Mouse (Mus musculus): ENCODE measurements around the gene Akr1c20. TPM values are rescaled to one million over a fixed set of nuclear protein-coding genes. Genes with fewer than 3 reads are reported as not detected.

The Akr1c20 gene
- not detected in 2 replicates for polyA plus RNA-seq (2015; fragmentation: Nextera tagmentation; extraction: Ambion mirVana)

DNA sequence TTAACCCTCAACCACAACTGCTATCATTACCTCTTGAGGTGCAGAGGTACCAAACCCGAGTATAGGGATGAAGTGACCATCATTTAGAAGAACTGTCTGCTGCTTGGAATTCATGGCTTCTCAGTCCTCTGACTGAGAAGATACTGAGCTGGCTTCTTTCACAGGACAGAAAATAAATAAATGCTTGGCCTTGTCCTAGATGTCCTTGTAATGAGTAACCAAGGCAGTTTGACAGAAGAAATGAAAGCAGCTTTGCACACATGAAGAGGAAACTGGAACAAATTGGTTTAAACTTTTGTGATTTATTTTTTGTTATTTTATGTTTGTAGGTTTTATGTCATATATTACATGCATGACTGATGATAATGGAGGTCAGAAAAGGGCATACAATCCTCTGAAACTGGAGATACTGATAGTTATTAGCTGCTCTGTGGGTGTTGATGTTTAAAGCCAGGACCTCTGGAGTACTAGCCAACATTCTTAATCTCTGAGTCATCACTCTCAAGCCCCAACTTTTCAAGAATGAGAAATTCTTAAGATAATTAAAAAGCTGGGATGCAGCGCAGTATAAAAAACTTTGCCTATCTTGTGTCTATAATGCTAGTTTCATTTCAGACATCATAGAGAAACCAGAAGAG, at the start of gene Akr1c20:
TSS of gene Akr1c20 (minus strand) at position 145 of the 638 bp plus-strand sequence.
- no peak within 1 kb of the TSS for H3K27ac ChIP-seq (replicated peaks)
- no peaks in the 10 kb centered on the region for H3K4me1 ChIP-seq
- no peak within 1 kb of the TSS for H3K4me2 ChIP-seq
- H3K4me3 ChIP-seq, result no peak within 1 kb of the TSS
- H3K36me3 ChIP-seq, result no peaks in the 10 kb centered on the region
- H3K27me3 ChIP-seq (replicated peaks), result no peaks in the 10 kb centered on the region
- ATAC-seq (ENCODE audit: extremely low read depth, insufficient number of reproducible peaks, low FRiP score, low TSS enrichment), result no peak
- WGBS, result 64% methylated on average over 2 of the region's 2 CpGs
- H3K9ac ChIP-seq, result no peak within 1 kb of the TSS
- no peaks in the 10 kb centered on the region for H3K9me3 ChIP-seq

DNA sequence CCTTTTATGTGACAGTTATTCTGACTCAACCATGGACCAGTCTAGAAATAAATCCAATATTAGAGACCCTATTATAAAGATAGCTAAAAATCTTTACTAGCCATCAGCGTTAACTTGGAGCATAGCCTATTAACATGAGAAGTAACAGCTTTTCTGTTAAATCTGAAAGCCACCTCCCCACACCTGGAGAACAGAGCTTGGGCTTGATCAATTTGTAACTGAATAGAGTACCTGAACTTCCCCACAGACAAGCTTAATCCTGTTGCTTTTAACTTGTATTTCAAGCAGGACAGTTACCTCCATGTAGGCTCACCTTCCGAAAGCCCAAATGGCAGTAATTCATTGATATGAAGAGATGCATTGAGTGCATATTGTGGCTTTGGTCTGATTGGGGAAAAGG, 42.9 kb upstream of the Akr1c20 start:
- peaks cover 9% of the 10 kb centered on the region; the same call in 1 of the 2 replicates for H3K9me3 ChIP-seq
- H3K9ac ChIP-seq, result no peak overlapping the region
- no peak for ATAC-seq (ENCODE audit: extremely low read depth, insufficient number of reproducible peaks, low FRiP score, low TSS enrichment)
- H3K4me3 ChIP-seq, result no peak overlapping the region
- H3K4me1 ChIP-seq, result no peaks in the 10 kb centered on the region
- H3K36me3 ChIP-seq, result no peaks in the 10 kb centered on the region
- 74% methylated on average over 2 of the region's 2 CpGs for WGBS
- H3K27ac ChIP-seq (replicated peaks), result no peak overlapping the region
- H3K4me2 ChIP-seq, result no peak overlapping the region
- no peaks in the 10 kb centered on the region for H3K27me3 ChIP-seq (replicated peaks)

DNA sequence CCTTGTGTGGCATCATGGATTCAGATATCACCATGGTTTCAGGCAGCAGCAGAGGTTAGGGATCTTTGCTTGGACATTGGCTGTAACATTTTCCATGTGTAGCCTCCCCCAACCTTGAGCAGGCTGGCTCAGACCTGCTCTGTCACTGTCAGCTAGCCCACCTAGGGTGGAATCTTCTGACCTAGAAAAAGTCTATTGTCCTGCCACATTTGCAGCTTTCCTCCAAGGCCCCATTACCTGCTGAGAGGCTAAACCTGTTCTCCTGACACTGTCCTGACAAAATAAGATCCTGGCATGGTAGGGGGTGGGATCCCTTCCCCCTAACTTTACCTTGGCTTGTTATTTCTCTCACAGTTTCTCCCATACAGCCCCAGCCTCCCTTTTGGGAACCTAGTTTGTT, 37.4 kb upstream of the Akr1c20 start:
- Histone ChIP-seq H3K36me3 (no peaks in the 10 kb centered on the region), H3K9ac (no peak overlapping the region), H3K27ac (replicated peaks) (no peak overlapping the region), H3K4me1 (no peaks in the 10 kb centered on the region), H3K4me3 (no peak overlapping the region), H3K27me3 (replicated peaks) (no peaks in the 10 kb centered on the region), H3K9me3 (no peaks in the 10 kb centered on the region), H3K4me2 (no peak overlapping the region)
- no peak for ATAC-seq (ENCODE audit: extremely low read depth, insufficient number of reproducible peaks, low FRiP score, low TSS enrichment)

DNA sequence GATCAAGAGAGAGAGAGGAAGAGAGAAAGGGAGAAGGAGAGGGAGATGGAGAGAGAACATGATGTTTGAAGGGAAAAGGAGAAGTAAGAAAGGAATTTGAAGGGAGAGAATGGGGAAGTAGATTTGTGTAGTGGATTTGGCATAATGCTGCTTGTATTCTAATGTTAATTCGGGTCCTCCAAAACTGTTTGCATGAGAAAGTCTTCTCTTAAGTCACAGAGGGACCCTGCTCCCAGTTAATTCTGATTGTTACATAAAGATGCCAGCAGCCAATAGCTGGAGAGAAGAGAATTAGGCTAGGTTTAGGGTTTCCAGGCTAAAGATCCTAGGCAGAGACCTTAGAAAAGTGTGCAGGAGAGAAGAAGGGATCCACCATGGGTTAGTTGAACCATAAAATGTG, 36.0 kb upstream of the Akr1c20 start:
- H3K9me3 ChIP-seq, result no peaks in the 10 kb centered on the region
- no peaks in the 10 kb centered on the region for H3K27me3 ChIP-seq (replicated peaks)
- ATAC-seq (ENCODE audit: extremely low read depth, insufficient number of reproducible peaks, low FRiP score, low TSS enrichment), result no peak
- H3K4me2 ChIP-seq, result no peak overlapping the region
- no peak overlapping the region for H3K9ac ChIP-seq
- no peak overlapping the region for H3K27ac ChIP-seq (replicated peaks)
- 68% methylated on average over 1 of the region's 1 CpGs for WGBS
- H3K4me3 ChIP-seq, result no peak overlapping the region
- H3K4me1 ChIP-seq, result no peaks in the 10 kb centered on the region
- no peaks in the 10 kb centered on the region for H3K36me3 ChIP-seq

DNA sequence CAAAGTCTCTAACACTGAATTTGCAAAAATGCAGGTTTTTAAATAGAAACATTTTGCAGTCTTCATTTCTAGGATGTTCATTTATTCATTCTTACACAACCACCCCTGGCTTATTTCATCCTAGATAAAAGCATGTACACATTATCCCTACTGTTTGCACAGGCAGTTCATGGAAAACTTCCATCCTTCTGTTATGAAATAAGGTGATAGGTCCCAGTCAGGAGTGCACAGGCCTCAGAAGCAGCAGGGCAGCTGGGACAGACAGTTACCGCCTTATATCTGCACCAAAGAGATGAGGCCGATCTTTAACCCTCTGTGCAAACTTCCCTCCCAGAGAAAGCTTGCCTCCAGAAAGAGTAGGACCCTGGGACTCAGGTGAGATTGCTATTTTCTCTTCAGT, 8.3 kb downstream of the Akr1c20 start:
- H3K9me3 ChIP-seq, result no peaks in the 10 kb centered on the region

DNA sequence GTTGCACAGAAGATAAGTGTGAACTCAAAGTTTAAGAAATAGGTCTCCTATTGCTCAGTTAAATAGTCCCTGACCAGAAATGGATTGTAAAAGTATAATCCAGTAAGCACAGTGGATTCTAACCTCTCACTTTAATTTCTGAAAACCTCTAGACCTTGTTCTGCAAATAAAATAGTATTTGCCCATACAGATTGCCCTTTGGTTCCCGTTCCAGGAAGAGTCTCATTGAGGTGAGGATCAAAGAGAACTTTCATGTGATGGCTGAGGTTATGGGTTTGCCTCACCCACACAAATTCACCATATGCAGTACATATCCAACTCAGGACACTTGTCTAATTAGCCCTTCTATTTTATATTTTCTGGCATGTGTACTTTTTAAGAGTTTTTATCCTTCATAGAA, 55.2 kb downstream of the Akr1c20 start:
- no peak overlapping the region for H3K27ac ChIP-seq (replicated peaks)
- H3K9me3 ChIP-seq, result 0 out of 2 replicates have a peak, but pooled peaks cover 4% of the 10 kb centered on the region
- no peaks in the 10 kb centered on the region for H3K36me3 ChIP-seq
- H3K27me3 ChIP-seq (replicated peaks), result no peaks in the 10 kb centered on the region
- no peaks in the 10 kb centered on the region for H3K4me1 ChIP-seq
- ATAC-seq (ENCODE audit: extremely low read depth, insufficient number of reproducible peaks, low FRiP score, low TSS enrichment), result no peak
- 59% methylated on average over 1 of the region's 1 CpGs for WGBS
- H3K9ac ChIP-seq, result no peak overlapping the region
- no peak overlapping the region for H3K4me2 ChIP-seq
- no peak overlapping the region for H3K4me3 ChIP-seq

More for the DNA sequence above, 8.3 kb downstream of the Akr1c20 start:
- Histone ChIP-seq H3K4me3 (no peak overlapping the region), H3K9ac (no peak overlapping the region), H3K4me1 (no peaks in the 10 kb centered on the region), H3K27me3 (replicated peaks) (no peaks in the 10 kb centered on the region), H3K4me2 (no peak overlapping the region), H3K36me3 (no peaks in the 10 kb centered on the region), H3K27ac (replicated peaks) (no peak overlapping the region)
- 76% methylated on average over 2 of the region's 2 CpGs for WGBS
- no peak for ATAC-seq (ENCODE audit: extremely low read depth, insufficient number of reproducible peaks, low FRiP score, low TSS enrichment)

DNA sequence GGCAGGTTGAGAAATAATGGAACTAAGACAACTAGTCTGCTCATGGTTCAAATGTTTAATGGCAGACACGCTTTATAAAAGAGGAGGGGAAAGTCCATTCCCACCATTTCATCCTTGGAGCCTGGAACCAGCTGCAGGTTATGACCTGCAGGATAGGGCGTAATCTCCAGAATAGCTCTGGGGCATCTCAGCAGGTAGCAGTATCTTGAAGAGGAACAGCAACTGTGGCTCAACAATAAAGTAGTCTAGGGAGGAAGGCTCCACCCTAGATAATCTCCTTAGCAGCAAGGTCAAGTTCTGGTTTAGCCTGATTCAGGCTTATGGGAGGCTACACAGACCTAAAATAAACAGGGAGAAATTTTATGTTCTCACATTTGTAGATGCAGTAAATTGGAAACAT, 57.5 kb downstream of the Akr1c20 start:
- no peaks in the 10 kb centered on the region for H3K27me3 ChIP-seq (replicated peaks)
- no peak overlapping the region for H3K9ac ChIP-seq
- ATAC-seq (ENCODE audit: extremely low read depth, insufficient number of reproducible peaks, low FRiP score, low TSS enrichment), result no peak
- no peaks in the 10 kb centered on the region for H3K9me3 ChIP-seq
- no peak overlapping the region for H3K4me3 ChIP-seq
- WGBS, result 74% methylated on average over 2 of the region's 2 CpGs
- no peaks in the 10 kb centered on the region for H3K4me1 ChIP-seq
- no peaks in the 10 kb centered on the region for H3K36me3 ChIP-seq
- H3K27ac ChIP-seq (replicated peaks), result no peak overlapping the region
- H3K4me2 ChIP-seq, result no peak overlapping the region

Other genes starting within 250 kb of the Akr1c20 start
- 0.90 and 1.4 TPM in 2 replicates for gene Akr1c12, start 243.9 kb downstream of the Akr1c20 start, polyA plus RNA-seq (2015; fragmentation: Nextera tagmentation; extraction: Ambion mirVana)
- gene Akr1c6, start 89.0 kb downstream of the Akr1c20 start, polyA plus RNA-seq (2015; fragmentation: Nextera tagmentation; extraction: Ambion mirVana), result not detected in 2 replicates
- not detected in 2 replicates for gene Akr1c21, start 50.7 kb upstream of the Akr1c20 start, polyA plus RNA-seq (2015; fragmentation: Nextera tagmentation; extraction: Ambion mirVana)
- 40.7 and 46.4 TPM in 2 replicates for gene Akr1e1, start 85.8 kb upstream of the Akr1c20 start, polyA plus RNA-seq (2015; fragmentation: Nextera tagmentation; extraction: Ambion mirVana)

All from heart, embryonic 13.5 days (tissue).